Mouse (Mus musculus): ENCODE measurements around the gene Atxn7l1. TPM values are rescaled to one million over a fixed set of nuclear protein-coding genes. Genes with fewer than 3 reads are reported as not detected.

Gene Atxn7l1
- polyA plus RNA-seq, 1 experiment, result 129 TPM

- TF ChIP-seq CTCF (IDR thresholded peaks at IDR 0.05; ENCODE audit: borderline replicate concordance, control insufficient read depth, extremely low read depth, insufficient read depth, low read length, poor library complexity) (no peak), POLR2A (IDR thresholded peaks at IDR 0.05; ENCODE audit: control insufficient read depth, extremely low read depth, insufficient read depth, low read length, poor library complexity) (no peak)
- 42% methylated on average over 4 of the region's 4 CpGs for WGBS
- no peak overlapping the region for H3K27ac ChIP-seq (ENCODE audit: control insufficient read depth, insufficient read depth, low read length)
Measured at GRCm38 (mm10) chr12:33210856-33211255, 63.4 kb downstream of the Atxn7l1 start.

DNA sequence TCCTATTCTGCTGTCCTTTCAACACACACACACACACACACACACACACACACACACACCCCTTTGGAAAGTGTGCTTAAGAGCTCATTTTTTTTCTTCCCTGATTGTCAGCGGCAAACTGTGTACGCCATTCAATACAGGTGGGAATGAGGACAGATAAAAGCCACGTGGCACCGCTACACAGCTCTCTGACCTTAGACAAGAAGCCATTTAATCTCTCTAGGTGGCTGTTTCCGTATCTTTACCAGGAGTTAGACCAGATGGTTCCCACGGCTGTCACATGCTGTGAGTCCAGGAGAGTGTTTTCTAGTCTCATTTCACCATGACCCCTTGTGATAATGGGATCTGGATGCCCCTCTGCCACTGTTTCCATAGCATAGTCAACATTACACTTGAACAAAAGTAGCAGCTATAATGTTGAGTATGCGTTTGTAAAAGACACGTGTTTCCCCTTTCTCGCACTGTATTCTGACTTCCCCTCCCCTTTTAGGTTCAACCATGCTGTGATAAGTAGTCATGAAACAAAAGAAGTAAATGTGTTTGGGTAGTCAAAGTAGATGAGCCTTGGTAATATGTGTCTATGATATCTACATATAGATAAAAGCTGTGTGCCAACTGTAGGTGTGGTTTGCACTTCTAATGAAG lies 70.8 kb downstream of the Atxn7l1 start:
- Histone ChIP-seq H3K27ac (ENCODE audit: control insufficient read depth, insufficient read depth, low read length) (no peak overlapping the region), H3K27me3 (ENCODE audit: control insufficient read depth, insufficient read depth, low read length) (no peaks in the 10 kb centered on the region)

More at GRCm38 (mm10) chr12:33210856-33211255, 63.4 kb downstream of the Atxn7l1 start:
- H3K36me3 ChIP-seq (ENCODE audit: control insufficient read depth, insufficient read depth, low read length), result no peaks in the 10 kb centered on the region
- no peaks in the 10 kb centered on the region for H3K27me3 ChIP-seq (ENCODE audit: control insufficient read depth, insufficient read depth, low read length)
- no peak for DNase-seq
- no peak overlapping the region for H3K4me3 ChIP-seq (ENCODE audit: control insufficient read depth, insufficient read depth, low read length)
- H3K4me1 ChIP-seq (replicated peaks; ENCODE audit: control insufficient read depth, insufficient read depth, low read length), result 0 out of 2 replicates have a peak, but pooled peaks cover 7% of the 10 kb centered on the region

DNA sequence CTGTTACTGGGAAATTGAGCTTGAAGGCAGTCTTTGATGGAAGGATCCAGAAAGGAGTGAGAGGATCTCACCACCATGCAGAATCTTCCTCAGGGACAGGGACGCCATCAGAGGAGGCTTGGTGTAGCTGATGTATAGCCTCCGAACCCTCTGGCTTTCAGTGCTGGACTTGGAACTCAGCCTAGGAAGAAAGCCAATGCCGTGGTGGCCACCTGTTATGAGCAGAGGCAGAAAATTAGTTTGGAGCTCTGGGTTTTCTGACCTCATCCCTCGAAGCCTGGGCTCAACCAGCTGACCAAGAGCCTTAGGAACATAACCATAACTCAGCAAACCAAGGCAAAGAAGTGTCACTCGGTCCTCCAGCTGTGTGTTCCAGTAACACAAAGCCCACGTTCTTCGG lies 71.9 kb downstream of the Atxn7l1 start:
- Histone ChIP-seq H3K27ac (ENCODE audit: control insufficient read depth, insufficient read depth, low read length) (no peak overlapping the region), H3K4me1 (replicated peaks; ENCODE audit: control insufficient read depth, insufficient read depth, low read length) (no peaks in the 10 kb centered on the region), H3K36me3 (ENCODE audit: control insufficient read depth, insufficient read depth, low read length) (no peaks in the 10 kb centered on the region), H3K27me3 (ENCODE audit: control insufficient read depth, insufficient read depth, low read length) (no peaks in the 10 kb centered on the region), H3K4me3 (ENCODE audit: control insufficient read depth, insufficient read depth, low read length) (no peak overlapping the region)
- no peak for TF ChIP-seq POLR2A (IDR thresholded peaks at IDR 0.05; ENCODE audit: control insufficient read depth, extremely low read depth, insufficient read depth, low read length, poor library complexity)
- TF ChIP-seq CTCF (IDR thresholded peaks at IDR 0.05; ENCODE audit: borderline replicate concordance, control insufficient read depth, extremely low read depth, insufficient read depth, low read length, poor library complexity), result no peak
- 94% methylated on average over 7 of the region's 7 CpGs for WGBS
- no peak for DNase-seq

More for the DNA sequence above, 70.8 kb downstream of the Atxn7l1 start:
- 87% methylated on average over 9 of the region's 9 CpGs for WGBS
- TF ChIP-seq POLR2A (IDR thresholded peaks at IDR 0.05; ENCODE audit: control insufficient read depth, extremely low read depth, insufficient read depth, low read length, poor library complexity) (no peak), CTCF (IDR thresholded peaks at IDR 0.05; ENCODE audit: borderline replicate concordance, control insufficient read depth, extremely low read depth, insufficient read depth, low read length, poor library complexity) (no peak)
- DNase-seq, result no peak
- H3K4me1 ChIP-seq (replicated peaks; ENCODE audit: control insufficient read depth, insufficient read depth, low read length), result no peaks in the 10 kb centered on the region
- H3K36me3 ChIP-seq (ENCODE audit: control insufficient read depth, insufficient read depth, low read length), result no peaks in the 10 kb centered on the region
- no peak overlapping the region for H3K4me3 ChIP-seq (ENCODE audit: control insufficient read depth, insufficient read depth, low read length)

GRCm38 (mm10) chr12:33220081-33220480 lies 72.6 kb downstream of the Atxn7l1 start:
- Histone ChIP-seq H3K4me1 (replicated peaks; ENCODE audit: control insufficient read depth, insufficient read depth, low read length) (no peaks in the 10 kb centered on the region), H3K36me3 (ENCODE audit: control insufficient read depth, insufficient read depth, low read length) (no peaks in the 10 kb centered on the region), H3K27ac (ENCODE audit: control insufficient read depth, insufficient read depth, low read length) (no peak overlapping the region), H3K27me3 (ENCODE audit: control insufficient read depth, insufficient read depth, low read length) (no peaks in the 10 kb centered on the region), H3K4me3 (ENCODE audit: control insufficient read depth, insufficient read depth, low read length) (no peak overlapping the region)
- 90% methylated on average over 5 of the region's 5 CpGs for WGBS
- TF ChIP-seq POLR2A (IDR thresholded peaks at IDR 0.05; ENCODE audit: control insufficient read depth, extremely low read depth, insufficient read depth, low read length, poor library complexity) (no peak), CTCF (IDR thresholded peaks at IDR 0.05; ENCODE audit: borderline replicate concordance, control insufficient read depth, extremely low read depth, insufficient read depth, low read length, poor library complexity) (no peak)
- DNase-seq, result no peak

DNA sequence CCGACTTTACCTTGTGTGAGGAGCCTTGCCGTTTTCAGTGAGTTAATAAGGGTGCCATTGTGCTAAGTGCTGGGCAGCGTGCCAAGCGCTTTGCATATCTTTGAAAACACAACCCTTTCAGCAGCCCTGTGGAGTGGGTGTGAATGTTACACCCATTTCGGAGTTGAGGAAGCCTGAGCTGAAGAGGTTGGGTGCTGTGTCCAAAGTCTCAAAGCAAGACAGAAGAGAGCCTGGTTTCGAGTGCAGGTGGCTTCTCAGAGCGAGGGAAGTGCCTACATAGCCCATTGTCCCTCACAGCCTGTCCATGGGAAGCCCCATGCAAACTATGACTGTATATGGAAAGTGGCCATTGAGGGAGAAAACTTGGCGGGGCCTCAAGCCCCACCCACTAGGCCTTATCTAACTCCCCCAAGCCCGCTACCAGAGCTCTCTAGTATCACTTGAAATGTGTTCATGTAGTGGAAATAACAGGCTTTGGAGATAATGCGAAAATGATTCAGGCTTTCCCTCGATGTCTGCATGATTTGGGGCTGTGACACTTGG lies 73.1 kb downstream of the Atxn7l1 start:
- Histone ChIP-seq H3K4me1 (replicated peaks; ENCODE audit: control insufficient read depth, insufficient read depth, low read length) (no peaks in the 10 kb centered on the region), H3K27me3 (ENCODE audit: control insufficient read depth, insufficient read depth, low read length) (no peaks in the 10 kb centered on the region), H3K4me3 (ENCODE audit: control insufficient read depth, insufficient read depth, low read length) (no peak overlapping the region), H3K36me3 (ENCODE audit: control insufficient read depth, insufficient read depth, low read length) (no peaks in the 10 kb centered on the region), H3K27ac (ENCODE audit: control insufficient read depth, insufficient read depth, low read length) (no peak overlapping the region)
- TF ChIP-seq POLR2A (IDR thresholded peaks at IDR 0.05; ENCODE audit: control insufficient read depth, extremely low read depth, insufficient read depth, low read length, poor library complexity) (no peak), CTCF (IDR thresholded peaks at IDR 0.05; ENCODE audit: borderline replicate concordance, control insufficient read depth, extremely low read depth, insufficient read depth, low read length, poor library complexity) (no peak)
- DNase-seq, result no peak
- 80% methylated on average over 11 of the region's 11 CpGs for WGBS

- Histone ChIP-seq H3K4me3 (ENCODE audit: control insufficient read depth, insufficient read depth, low read length) (no peak overlapping the region), H3K36me3 (ENCODE audit: control insufficient read depth, insufficient read depth, low read length) (no peaks in the 10 kb centered on the region), H3K4me1 (replicated peaks; ENCODE audit: control insufficient read depth, insufficient read depth, low read length) (no peaks in the 10 kb centered on the region), H3K27me3 (ENCODE audit: control insufficient read depth, insufficient read depth, low read length) (no peaks in the 10 kb centered on the region), H3K27ac (ENCODE audit: control insufficient read depth, insufficient read depth, low read length) (no peak overlapping the region)
- TF ChIP-seq CTCF (IDR thresholded peaks at IDR 0.05; ENCODE audit: borderline replicate concordance, control insufficient read depth, extremely low read depth, insufficient read depth, low read length, poor library complexity) (no peak), POLR2A (IDR thresholded peaks at IDR 0.05; ENCODE audit: control insufficient read depth, extremely low read depth, insufficient read depth, low read length, poor library complexity) (no peak)
- no peak for DNase-seq
- WGBS, result 73% methylated on average over 7 of the region's 7 CpGs
Measured at GRCm38 (mm10) chr12:33222187-33222586, 74.7 kb downstream of the Atxn7l1 start.
